Mouse (Mus musculus) gastrocnemius, postnatal 36 days (tissue): ENCODE results near the gene Arfip1. TPM values are rescaled to one million over a fixed set of nuclear protein-coding genes. Genes with fewer than 3 reads are reported as not detected.

Experiments
- DNase-seq, 2 experiments: peaks; one replicate each; pipeline ENCODE4 v3.0.0; 2022
- intact Hi-C: fragments of 180-260 bp; cut with DNase I; formaldehyde crosslinking; loops from one replicate; pipeline ENCODE4 v1.15.1; 2025
- total RNA-seq, 2 experiments: library from RNA; stranded (reverse); gene quantifications; 2 replicates each; pipeline ENCODE4 v1.2.3; 2021

Gene Arfip1
- total RNA-seq, 2 experiments from 2014 or later = 8.1 to 9.7 TPM

DNA sequence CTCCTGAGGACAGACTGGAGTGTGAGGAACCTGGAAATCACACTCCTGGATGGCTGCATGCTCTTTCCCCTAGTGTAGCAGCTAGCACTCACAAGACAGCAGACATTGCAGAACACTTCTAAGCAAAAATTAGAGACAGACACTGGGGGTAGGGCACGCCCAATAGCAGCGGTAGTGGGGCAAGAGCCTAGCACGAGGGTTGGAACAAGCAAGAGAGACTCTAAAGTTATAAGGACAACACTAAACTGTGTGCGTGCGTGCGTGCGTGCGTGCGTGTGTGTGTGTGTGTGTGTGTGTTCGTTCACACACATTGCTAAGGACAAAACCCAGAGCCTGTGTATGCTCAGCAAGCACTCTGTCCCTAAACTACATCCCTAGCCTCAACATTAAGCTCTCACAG is 81.9 kb downstream of the Arfip1 start:
- no peak for DNase-seq
- intact Hi-C loops = no loop called here

GRCm38 (mm10) chr3:84497718-84498117 is 84.7 kb downstream of the Arfip1 start:
- intact Hi-C loops = no loop called here

DNA sequence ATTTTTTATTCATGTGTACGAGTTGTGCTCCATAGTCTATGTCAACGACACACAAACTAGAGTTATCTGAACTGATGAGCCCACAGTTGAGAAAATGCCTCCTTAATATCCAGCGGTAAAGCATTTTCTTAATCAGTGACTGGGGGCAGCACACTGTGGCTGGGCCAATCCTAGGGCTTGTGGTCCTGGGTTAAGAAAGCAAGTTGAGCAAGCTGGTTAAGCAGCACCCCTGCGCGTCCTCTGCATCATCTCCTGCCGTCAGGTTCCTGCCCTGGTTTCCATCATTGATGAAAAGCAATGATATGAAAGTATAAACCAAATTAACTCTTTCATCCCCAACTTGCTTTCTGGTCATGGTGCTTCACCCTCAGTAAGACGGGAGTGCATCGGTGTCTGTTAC is 89.8 kb downstream of the Arfip1 start:
- intact Hi-C loops = no loop called here
- DNase-seq = no peak

More at GRCm38 (mm10) chr3:84497718-84498117, 84.7 kb downstream of the Arfip1 start:
- DNase-seq = no peak

DNA sequence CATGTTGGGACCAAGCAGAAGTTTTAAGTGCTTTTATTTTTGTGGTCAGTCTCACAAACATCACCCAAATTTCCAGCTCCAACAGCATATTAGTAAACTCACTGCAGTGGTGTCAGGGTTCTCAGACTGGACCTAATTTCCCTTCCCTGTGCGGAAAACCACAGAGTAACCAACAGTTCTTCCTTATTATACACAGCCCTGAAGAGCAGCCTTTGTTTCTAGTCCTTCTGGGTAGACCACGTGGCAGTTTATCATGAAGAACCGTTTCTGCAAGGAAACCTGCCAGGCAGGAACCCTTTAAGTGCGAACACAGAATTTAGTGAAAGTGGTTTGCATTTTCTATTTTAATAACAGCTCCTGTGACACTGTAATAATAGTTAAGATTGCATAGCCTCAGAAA is 90.3 kb downstream of the Arfip1 start:
- intact Hi-C loops = no loop called here
- DNase-seq = no peak

- intact Hi-C loops = no loop called here
- no peak for DNase-seq
These were observed 93.7 kb downstream of the Arfip1 start for GRCm38 (mm10) chr3:84488716-84489115.

DNA sequence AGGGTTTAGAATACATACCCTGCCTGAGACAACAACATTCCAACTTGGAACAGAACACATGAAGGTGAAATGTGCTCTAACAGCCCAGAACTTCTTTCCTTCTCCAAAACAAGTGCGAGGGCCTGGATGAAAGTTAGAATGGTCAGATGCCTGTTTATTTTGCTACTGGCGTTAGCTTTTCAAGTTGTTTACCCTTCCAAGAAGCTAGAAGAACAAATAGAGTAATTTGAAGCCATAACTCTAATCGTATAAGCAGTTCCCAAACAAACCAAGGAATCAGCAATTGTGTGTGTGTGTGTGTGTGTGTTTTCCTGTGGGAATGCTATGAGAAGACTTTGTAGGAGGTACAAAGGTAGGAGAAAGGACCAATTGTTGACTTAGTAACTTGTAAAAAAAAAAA is 97.5 kb downstream of the Arfip1 start:
- intact Hi-C loops = loop anchor here (5.0 kb wide), 1 partner anchor 133 kb away; no protein-coding TSS in a partner anchor
- DNase-seq = no peak

DNA sequence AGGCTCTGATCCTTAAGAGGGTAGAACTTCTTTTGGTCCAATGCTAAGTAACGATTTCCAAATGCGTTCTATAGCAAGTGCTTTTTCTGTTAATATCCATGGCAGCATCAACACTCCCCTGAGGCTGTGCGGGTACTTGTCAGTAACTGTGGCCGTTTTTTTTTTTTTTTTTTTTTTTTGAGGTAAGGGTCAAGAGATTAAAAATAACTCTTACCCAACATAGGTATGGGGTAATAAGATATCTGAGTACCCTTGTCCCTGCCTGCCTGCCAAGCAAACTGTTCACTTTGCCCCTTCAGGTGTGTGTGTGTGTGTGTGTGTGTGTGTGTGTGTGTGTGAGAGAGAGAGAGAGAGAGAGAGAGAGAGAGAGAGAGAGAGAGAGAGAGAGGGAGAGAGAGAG is 98.1 kb downstream of the Arfip1 start:
- no peak for DNase-seq
- intact Hi-C loops = loop anchor here (5.0 kb wide), 1 partner anchor 132 kb away; no protein-coding TSS in a partner anchor

GRCm38 (mm10) chr3:84482121-84482520 is 100.3 kb downstream of the Arfip1 start:
- intact Hi-C loops = loop anchor here (5.0 kb wide), 1 partner anchor 130 kb away; no protein-coding TSS in a partner anchor
- DNase-seq = no peak

DNA sequence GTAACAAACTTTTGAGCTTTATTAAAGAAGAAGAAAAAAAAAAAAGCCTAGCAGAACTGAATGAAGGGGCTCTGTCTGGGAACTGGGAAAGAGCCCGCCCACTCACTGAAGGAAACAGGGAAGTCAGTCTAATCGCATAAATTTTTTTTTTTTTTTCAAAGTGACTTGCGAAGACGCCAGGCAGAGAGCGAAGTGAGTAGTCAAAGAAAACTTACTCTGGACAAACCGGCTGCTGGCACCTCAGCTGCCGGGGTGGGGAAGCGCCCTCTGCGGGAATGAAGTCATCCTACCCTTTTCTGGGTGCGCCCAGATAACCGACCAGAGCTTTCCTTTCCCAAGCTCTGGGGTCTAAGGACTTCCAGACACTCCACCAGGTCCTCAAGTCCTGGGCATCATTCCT is 101.3 kb downstream of the Arfip1 start:
- no peak for DNase-seq
- intact Hi-C loops = loop anchor here (5.0 kb wide), 1 partner anchor 129 kb away; no protein-coding TSS in a partner anchor

DNA sequence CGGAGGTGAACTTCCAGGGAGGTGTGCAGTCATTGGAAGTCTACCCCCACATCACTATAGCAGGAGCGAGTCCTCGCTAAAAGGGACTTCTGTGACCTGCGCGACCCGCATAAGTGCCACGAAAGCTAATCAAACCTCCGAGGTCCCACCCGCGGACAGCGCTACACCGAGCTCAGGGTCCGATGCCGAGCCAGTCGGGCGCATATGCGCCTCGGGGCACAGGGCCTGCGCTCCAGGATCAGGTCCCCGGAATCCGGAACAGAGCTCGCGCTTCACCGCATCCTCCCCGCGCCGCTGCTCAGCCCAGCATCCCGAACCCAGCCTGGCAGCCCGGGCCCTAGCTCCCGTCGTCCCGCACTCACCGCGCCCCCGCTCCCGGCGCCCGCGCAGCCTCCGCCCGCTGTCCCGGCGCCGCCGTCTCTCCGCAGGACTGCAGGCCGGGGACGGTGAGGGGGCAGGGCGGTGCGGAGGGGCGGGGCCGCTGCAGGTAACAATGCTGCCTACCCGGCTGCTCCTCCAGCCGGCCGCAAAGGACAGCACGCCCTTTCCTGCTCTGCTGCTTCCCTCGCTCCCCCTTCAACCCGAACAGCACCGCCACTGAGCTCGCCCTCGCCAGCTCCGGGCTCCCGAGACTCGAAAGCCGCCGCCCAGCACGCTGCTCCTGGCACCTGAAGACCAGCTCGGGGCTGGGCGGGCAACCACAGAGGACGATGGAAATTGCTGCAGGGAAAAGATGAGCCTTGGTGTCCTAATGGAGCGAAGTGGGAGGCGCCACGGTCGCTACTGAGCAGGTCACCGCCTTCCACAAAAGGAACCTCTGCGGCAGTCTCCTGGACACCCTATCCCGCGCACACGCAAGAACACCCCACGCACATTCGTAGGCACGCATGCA is 102.2 kb downstream of the Arfip1 start, which contains the start of gene Fhdc1:
TSS of gene Fhdc1 (minus strand) at position 424 of the 892 bp plus-strand sequence.
- intact Hi-C loops = loop anchor here (5.0 kb wide), 1 partner anchor 128 kb away; no protein-coding TSS in a partner anchor
- DNase-seq = peak in 1 of 2 experiments; percentile 24

GRCm38 (mm10) chr3:84479293-84480005 is 103.0 kb downstream of the Arfip1 start:
- peak in 1 of 2 experiments; percentile 47 for DNase-seq
- intact Hi-C loops = loop anchor here (5.0 kb wide), 1 partner anchor 127 kb away; no protein-coding TSS in a partner anchor

DNA sequence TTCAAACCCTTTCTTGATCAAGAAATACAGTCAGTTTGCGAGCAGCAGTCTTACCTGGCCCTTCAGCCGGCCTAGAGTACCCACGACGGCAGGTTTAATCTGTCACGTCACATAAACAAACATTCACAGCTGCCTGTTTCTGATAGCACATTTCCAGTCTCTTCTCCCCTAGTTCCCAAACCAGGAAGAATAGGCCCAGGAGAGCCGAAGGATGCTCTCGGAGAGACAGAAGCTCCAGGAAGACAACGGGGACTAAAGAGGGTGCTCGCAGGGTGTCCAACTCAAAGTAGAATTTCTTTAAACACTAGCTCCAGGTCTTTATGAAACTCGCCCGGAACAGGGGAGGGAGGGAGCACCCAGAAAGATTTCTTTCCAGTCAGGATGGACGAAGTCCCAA is 103.5 kb downstream of the Arfip1 start:
- intact Hi-C loops = no loop called here
- DNase-seq = no peak

- DNase-seq = no peak
- intact Hi-C loops = no loop called here
These were observed 104.2 kb downstream of the Arfip1 start for GRCm38 (mm10) chr3:84478195-84478594.

DNA sequence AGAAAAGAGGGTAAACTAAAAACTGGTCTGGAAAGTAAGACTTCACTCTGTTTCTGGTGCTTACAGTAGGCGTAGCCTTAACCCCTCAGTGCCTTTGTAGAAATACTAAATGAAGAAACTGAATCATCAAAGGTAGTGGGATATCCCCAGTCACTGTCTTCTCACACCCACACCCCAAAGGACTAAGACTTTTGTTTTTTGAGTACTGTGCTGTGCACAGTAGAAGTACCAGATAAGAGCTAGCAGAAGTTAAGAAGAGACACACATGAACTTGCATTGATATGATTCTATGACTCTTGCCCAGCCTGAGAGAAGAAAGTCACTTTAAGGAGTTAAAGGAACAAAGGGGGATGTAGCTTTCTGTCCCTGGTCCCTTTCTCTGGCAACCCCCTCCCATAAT is 104.9 kb downstream of the Arfip1 start:
- intact Hi-C loops = no loop called here
- DNase-seq = no peak

DNA sequence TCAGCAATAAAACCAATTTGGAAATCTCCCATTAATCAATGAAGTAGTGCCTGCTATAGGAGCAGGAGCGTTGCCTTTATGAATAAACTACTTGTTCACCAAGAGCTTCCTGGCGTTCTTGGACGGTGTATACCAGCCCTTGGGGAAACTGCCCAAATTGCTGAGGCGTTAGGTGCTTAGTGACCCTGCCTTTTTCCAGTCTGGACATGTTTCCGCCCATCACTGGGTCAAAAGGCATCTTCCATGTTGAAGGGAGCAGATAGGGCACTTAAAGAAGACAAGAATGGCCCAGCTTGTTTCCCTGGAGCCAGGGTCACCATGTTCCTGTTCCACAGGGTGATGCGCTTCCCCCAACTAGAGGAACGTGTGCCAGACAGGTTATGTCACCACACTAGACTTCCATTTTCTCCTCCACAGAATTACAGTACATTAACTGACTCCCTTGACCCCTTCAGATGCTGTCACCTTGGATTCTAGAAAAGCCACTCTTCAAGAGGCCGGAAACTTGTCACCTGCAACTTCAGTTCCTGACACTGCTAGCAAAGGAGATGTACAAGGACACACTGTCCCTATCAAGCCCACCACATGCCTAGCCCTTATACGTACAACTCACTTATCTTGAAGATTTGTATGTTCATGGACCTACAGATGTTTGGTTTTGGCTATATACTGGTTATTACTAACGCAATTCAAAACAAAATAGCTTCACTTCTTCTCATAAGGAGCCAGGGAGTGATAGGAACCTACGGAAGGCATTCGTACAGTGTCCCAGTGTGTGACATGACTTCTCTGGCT is 107.2 kb downstream of the Arfip1 start:
- intact Hi-C loops = no loop called here
- no peak for DNase-seq

- no peak for DNase-seq
- intact Hi-C loops = no loop called here
These were observed 108.0 kb downstream of the Arfip1 start for GRCm38 (mm10) chr3:84474398-84474797.

DNA sequence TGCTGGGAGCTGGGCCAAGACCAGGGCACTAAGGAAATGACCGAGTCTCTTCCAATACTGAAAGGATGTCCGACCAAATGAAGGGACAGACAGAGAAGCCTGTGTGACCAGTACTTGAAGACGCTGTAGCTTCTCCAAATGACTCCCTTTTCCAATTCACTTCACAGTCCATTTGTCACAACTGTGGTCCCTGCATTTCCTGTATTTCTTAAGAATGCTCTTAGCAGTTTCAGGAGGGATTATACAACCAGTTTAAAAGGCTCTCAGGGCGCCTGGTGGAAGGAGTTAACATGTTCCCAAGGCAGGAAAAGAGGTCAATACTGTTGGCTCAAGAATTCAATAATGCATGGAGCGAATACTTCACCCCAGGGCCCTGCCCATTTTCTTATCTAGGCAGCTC is 109.5 kb downstream of the Arfip1 start:
- no peak for DNase-seq
- intact Hi-C loops = no loop called here

- no peak for DNase-seq
- intact Hi-C loops = no loop called here
These were observed 109.9 kb downstream of the Arfip1 start for GRCm38 (mm10) chr3:84472527-84472926.

DNA sequence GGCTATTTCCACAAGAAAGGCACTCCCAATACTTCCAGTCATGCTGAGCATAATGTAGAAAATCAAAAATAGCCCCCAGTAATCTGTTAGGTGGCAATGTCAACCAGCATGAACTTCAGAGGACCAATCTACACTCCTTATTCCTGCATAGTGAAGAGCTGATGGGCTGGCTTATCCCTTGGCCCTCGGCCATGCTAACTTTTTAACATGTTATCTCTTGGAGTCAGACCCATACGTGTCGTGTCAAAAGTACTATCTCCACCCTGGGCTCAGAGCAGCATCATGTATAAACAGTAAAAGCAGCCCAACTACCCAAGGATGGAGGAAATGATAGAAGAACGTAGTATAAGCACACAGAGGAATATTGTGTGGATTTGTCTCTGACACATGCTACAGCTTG is 111.3 kb downstream of the Arfip1 start:
- intact Hi-C loops = no loop called here
- no peak for DNase-seq

DNA sequence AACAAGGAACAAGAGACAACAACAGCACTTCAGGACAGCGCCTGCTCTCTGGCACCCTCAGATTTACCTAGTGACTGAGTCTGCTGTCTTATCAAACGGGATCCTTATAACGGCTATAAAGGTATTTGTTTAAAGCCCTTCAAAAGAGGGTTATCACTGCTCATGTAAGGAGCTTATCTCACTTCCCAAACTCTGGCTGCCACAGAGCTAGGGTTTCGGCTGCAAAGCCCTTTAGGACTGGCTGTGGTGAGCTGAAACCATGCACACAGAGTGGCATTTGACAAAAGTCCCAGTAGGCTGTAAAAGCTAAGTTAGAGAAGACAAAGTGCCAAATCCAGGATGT is 114.3 kb downstream of the Arfip1 start:
- DNase-seq = no peak
- intact Hi-C loops = no loop called here
